In genomic region chr5:136497301-136497700, GRCm38 (mm10) we compare ENCODE assay signal across 27 mouse cellular contexts.
"Had no signal": no experiment of that assay in that cellular context is flagged by ENCODE, and none has a peak within 500 bp of the region (broad histone marks: within the 10 kb centered on the region; RNA-seq: fewer than 3 reads in every experiment).

No protein-coding gene starts in this region.

- DNase-seq: gastrocnemius, adult 2 months; gastrocnemius, postnatal 10 days; gastrocnemius, postnatal 25 days; heart, adult 18-20 months; heart, postnatal 10 days; heart, postnatal 4 days; kidney, adult 18-20 months; kidney, adult 8-10 months; kidney, postnatal 10 days; kidney, postnatal 25 days; kidney, postnatal 4 days; liver; liver, embryonic 13.5 days had no signal

- H3K4me2 ChIP-seq: heart, embryonic 12.5 days; hindbrain, embryonic 12.5 days; hindbrain, embryonic 14.5 days; intestine, embryonic 15.5 days; limb, embryonic 12.5 days; liver, embryonic 11.5 days; liver, embryonic 13.5 days had no signal

- H3K9me3 ChIP-seq: heart, embryonic 10.5 days; heart, embryonic 12.5 days; hindbrain, embryonic 10.5 days; hindbrain, embryonic 12.5 days; intestine, embryonic 15.5 days; limb, embryonic 10.5 days; limb, embryonic 12.5 days; liver, embryonic 13.5 days had no signal

- H3K4me3 ChIP-seq: gastrocnemius, adult 2 months; heart, embryonic 10.5 days; heart, embryonic 12.5 days; hindbrain, embryonic 10.5 days; hindbrain, embryonic 12.5 days; intestine, embryonic 15.5 days; layer of hippocampus, adult 2 months; left cerebral cortex, adult 2 months; limb, embryonic 10.5 days; limb, embryonic 12.5 days; liver, embryonic 13.5 days had no signal

- ATAC-seq: hindbrain, embryonic 16.5 days; inflammation-experienced regulatory T-cells, adult 6 months; intestine, embryonic 15.5 days; intestine, postnatal 0 days had no signal

- H3K27me3 ChIP-seq: heart, embryonic 12.5 days; hindbrain, embryonic 12.5 days; intestine, embryonic 15.5 days; liver, embryonic 13.5 days had no signal

- H3K9ac ChIP-seq: heart, embryonic 12.5 days; hindbrain, embryonic 12.5 days; hindbrain, embryonic 14.5 days; intestine, embryonic 15.5 days; limb, embryonic 12.5 days; liver, embryonic 13.5 days had no signal

- H3K27ac ChIP-seq: gastrocnemius, adult 2 months; hindbrain, embryonic 10.5 days; hindbrain, embryonic 12.5 days; hindbrain, embryonic 14.5 days; intestine, embryonic 15.5 days; layer of hippocampus, adult 2 months; left cerebral cortex, adult 2 months; limb, embryonic 10.5 days; limb, embryonic 12.5 days; liver, embryonic 13.5 days had no signal

- H3K36me3 ChIP-seq: heart, embryonic 10.5 days; heart, embryonic 12.5 days; hindbrain, embryonic 10.5 days; hindbrain, embryonic 12.5 days; intestine, embryonic 15.5 days; limb, embryonic 10.5 days; limb, embryonic 12.5 days; liver, embryonic 13.5 days had no signal
